Mouse (Mus musculus): ENCODE data around the gene Ttc23l. TPM values are rescaled to one million over a fixed set of nuclear protein-coding genes. Genes with fewer than 3 reads are reported as not detected.
"Not testable (repeated sequence)": the region's sequence is repeated elsewhere in the genome, so short reads cannot be mapped to it uniquely, and the experiment has no call there.

Ttc23l gene
- total RNA-seq, 2 experiments from 2014 or later = not detected

DNA sequence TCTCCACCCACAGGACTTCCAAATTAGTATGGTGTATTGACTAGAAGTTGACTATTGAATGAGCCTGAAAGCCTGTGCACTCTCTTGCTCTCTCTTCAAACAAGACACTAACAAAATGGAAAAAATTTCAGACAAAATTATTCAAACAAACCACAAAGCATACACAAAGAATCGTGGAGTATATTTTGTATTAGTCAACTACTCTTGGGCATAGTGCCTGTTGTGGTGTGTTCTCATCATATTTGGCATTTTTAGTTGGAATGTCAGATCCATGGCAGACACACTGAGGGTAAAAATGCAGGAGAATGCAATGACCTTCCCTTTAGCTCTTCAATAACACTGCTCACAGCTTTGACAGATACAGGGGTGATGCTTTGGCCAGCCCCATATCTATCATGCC lies 32.6 kb downstream of the Ttc23l start:
- no peak for DNase-seq (ENCODE audit: extremely low spot score in 1 of 2, low spot score in 1 of 2)

DNA sequence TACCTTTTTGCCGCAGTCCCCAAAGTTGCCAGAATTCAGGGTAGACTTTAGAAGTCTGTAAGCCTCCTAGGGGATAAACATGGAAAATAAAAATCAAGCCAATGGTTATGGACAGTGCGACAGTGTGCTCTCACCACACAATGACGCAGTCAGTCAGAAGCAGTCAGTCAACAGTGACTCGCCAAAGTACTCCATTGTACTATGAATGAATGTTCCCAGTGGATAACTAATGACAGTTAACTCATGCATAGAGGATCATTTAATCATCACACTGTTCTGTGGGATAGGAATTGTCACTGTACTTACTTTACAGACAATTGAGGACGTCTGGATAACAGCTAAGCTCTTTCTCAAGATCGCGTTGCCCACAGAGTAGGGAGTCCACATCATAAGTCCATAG lies 43.3 kb downstream of the Ttc23l start:
- DNase-seq (ENCODE audit: extremely low spot score in 1 of 2, low spot score in 1 of 2) = no peak

DNA sequence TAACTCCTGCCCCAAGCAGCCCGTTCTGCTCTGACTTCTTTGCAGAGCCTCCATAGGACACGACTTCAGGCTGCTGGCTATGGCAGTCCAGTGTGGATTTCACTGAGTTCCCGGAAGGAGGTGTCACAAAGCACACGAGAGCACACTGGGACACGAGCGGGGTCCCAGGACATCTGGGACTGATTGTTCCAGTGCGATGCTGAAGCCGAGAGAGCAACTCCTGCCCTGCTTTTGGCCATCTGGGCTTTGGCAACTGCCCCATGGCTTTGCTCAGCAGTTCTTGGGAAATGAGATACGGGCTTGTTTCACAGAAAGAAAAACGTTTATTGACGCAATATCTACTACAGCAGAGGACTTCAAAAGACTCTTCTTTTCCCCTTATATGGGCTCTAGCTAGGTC lies 52.4 kb downstream of the Ttc23l start:
- DNase-seq (ENCODE audit: extremely low spot score in 1 of 2, low spot score in 1 of 2) = no peak

GRCm38 (mm10) chr15:10500838-10501719 lies 57.4 kb downstream of the Ttc23l start:
- DNase-seq (ENCODE audit: extremely low spot score in 1 of 2, low spot score in 1 of 2) = peak; percentile 44 to 64

DNA sequence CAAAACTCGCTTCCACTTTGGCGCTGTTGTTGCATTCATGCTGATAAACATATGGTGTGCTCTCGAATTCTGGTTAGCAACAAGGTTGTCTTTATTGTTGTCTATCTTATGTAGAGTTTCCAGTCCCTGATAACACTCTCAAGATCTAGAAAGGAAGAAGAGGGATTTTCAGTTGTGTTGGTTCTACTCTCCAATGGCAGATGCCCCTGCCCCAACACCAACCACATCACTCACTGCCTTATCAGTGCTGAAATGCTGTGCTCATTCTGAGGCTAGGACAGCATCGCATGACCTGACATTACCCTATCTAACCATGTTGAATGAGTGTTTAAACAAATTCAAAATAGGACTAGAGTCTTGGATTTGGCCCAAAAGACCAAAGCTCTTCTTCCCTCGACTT lies 58.4 kb downstream of the Ttc23l start:
- DNase-seq (ENCODE audit: extremely low spot score in 1 of 2, low spot score in 1 of 2) = no peak

GRCm38 (mm10) chr15:10499593-10499992 lies 58.9 kb downstream of the Ttc23l start:
- DNase-seq (ENCODE audit: extremely low spot score in 1 of 2, low spot score in 1 of 2) = no peak

DNA sequence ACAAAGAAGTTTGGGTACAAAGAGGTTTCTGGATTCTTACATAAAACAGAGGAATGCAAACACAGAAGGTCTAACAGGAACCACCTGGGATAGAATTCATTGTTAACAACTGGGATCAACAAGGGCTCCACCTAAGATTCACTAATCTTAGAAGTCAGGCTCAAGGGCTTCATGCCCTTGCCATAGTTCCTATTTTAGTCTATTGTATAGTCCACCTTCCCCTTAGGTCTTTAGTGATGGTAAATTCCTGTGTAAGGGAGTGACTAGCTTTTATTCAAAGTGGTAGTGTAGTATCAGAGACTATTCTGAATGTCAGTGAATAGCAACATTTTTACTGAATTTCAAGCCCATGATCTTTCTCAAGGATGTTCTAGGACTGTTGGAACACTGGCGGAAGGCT lies 61.8 kb downstream of the Ttc23l start:
- not testable (repeated sequence) for DNase-seq (ENCODE audit: extremely low spot score in 1 of 2, low spot score in 1 of 2)

- DNase-seq (ENCODE audit: extremely low spot score in 1 of 2, low spot score in 1 of 2) = no peak
Measured at GRCm38 (mm10) chr15:10495944-10496343, 62.5 kb downstream of the Ttc23l start.

GRCm38 (mm10) chr15:10490101-10490500 lies 68.4 kb downstream of the Ttc23l start:
- DNase-seq (ENCODE audit: extremely low spot score in 1 of 2, low spot score in 1 of 2) = no peak

- no peak for DNase-seq (ENCODE audit: extremely low spot score in 1 of 2, low spot score in 1 of 2)
Measured at GRCm38 (mm10) chr15:10487246-10487645, 71.2 kb downstream of the Ttc23l start.

- no peak for DNase-seq (ENCODE audit: extremely low spot score in 1 of 2, low spot score in 1 of 2)
Measured at GRCm38 (mm10) chr15:10486365-10486839, 72.1 kb downstream of the Ttc23l start.

DNA sequence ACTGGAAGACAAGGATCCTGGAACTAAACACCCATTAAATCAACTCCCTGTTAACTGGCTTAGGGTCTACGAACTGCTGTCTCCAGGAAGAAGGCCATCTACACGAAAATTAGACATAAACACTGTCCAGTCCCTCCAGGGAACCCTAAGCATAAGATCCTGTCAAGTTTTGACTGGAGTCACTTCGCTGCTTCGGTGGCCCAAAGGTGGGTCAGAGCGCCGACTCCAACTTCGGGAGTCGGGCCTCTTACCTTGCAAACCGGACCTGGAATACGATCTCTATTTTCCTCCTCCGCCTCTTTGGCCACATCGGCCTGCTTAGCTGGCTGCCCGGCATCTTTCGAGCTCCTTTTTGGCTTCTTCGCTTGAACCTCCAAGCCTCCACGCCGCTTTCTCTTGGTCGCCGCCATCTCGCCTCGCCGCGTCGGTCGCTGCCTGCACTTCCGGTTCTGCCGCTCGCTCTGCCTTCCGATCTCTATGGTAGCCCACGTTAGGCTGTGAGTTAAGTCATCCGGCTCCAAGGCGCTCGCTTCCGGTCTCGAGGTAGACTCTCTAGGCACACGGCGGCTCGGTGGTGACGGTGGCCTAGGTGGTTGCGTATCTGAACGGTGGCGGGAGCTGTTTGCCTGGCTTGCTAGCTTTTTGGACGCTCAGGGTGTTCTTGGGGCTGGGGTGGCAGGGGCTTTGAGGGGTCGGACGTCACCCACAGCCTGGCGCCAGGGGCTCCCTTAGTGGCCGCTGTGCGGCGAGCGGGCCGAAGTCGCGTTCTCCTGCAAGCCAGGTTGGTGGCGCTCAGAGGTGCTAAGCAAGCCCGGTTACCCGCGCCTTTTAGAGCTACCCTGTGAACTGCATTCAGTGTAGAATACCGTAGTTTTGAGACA lies 72.7 kb downstream of the Ttc23l start, which contains the start of the genes Brix1 and Rad1:
Brix1 (minus strand) TSS at position 464 of the 881 bp plus-strand sequence.
Rad1 (plus strand) TSS at position 535 of the 881 bp plus-strand sequence.
- peak; percentile 80 to 92 for DNase-seq (ENCODE audit: extremely low spot score in 1 of 2, low spot score in 1 of 2)

- DNase-seq (ENCODE audit: extremely low spot score in 1 of 2, low spot score in 1 of 2) = no peak
Measured at GRCm38 (mm10) chr15:10470941-10471340, 87.5 kb downstream of the Ttc23l start.

GRCm38 (mm10) chr15:10470151-10470831 lies 88.2 kb downstream of the Ttc23l start, which contains the start of gene Dnajc21:
Gene Dnajc21, minus strand, starts transcription at chr15:10470516.
- peak; percentile 68 to 78 for DNase-seq (ENCODE audit: extremely low spot score in 1 of 2, low spot score in 1 of 2)

DNA sequence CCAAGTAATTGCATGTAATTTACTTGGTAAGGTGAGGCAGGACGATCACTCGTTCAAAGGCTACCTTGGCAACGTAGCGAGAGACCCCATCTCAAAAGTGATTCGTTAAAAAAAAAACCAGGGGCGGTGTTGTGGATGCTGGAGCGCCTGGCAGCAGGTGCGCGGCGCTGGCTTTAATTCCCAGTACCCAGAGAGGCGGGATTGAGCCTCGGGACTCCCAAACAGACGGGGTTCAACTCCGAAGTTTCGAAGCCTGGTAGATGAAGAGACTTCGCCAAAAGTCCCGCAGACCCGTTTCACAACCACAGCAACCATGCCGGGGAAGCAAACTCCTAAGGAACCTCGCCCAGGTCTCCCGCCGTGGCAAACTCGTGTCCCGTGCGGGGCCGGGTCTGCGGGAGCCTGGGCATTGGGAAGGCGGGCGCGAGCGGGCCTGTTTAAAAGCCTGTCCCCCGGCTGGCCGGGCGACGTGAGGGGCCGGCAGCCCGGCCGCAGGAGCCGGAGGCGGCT lies 88.8 kb downstream of the Ttc23l start:
- DNase-seq (ENCODE audit: extremely low spot score in 1 of 2, low spot score in 1 of 2) = peak in 1 of 2 experiments; percentile 16

DNA sequence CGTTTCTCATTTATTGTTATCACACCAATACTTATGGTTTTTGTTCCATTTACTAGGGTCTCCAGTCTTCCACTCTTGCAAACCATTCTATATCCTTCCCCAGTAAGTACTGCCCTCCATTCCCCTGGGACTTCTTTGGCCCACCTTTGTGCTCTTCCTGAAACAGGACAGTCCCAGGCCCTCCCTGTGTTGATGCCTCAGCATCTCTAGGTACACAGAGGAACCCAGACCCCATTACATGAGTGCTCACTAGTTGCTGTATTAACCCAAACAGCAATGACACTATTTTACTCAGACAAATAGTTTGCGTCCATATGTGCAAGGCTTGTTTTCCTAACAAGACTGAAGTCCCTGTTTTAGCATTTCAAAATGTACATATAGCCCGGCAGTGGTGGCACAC lies 89.7 kb downstream of the Ttc23l start:
- DNase-seq (ENCODE audit: extremely low spot score in 1 of 2, low spot score in 1 of 2) = no peak

GRCm38 (mm10) chr15:10464678-10465077 lies 93.8 kb downstream of the Ttc23l start:
- DNase-seq (ENCODE audit: extremely low spot score in 1 of 2, low spot score in 1 of 2) = no peak

GRCm38 (mm10) chr15:10463555-10463954 lies 94.9 kb downstream of the Ttc23l start:
- DNase-seq (ENCODE audit: extremely low spot score in 1 of 2, low spot score in 1 of 2) = no peak

GRCm38 (mm10) chr15:10460986-10461385 lies 97.5 kb downstream of the Ttc23l start:
- no peak for DNase-seq (ENCODE audit: extremely low spot score in 1 of 2, low spot score in 1 of 2)

Measured in layer of hippocampus, postnatal 25 days (tissue).